In the genomic region with DNA sequence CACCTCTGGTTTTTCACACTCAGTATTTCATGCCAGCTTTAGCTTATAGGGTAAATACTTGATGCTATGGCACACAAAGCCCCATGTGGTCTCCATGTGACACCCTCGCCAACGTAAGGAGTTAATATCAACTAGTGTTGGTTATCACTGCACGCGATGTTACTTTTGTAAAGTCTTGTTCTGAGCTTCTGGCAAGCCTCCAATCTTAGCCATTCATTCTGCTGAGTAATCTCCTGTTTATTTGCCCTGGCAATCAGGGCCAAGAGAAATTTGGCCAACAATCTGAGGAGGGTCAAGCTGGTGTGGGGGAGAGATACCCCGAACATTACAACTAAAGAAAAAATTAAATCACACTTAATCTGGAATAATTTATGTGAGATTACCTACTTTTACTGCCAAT, we compare ENCODE assay signal across 21 mouse cellular contexts.
DNase-seq lines count a peak whose midpoint lies in the region; ATAC-seq and TF ChIP-seq lines count a peak whose summit lies in the region.
"Had no signal": no experiment of that assay in that cellular context is flagged by ENCODE, and none has a peak within 500 bp of the region (broad histone marks: within the 10 kb centered on the region; RNA-seq: fewer than 3 reads in every experiment).

No protein-coding gene starts in this region.

- DNase-seq in cerebellum, postnatal 14 days: peak; percentile 15 to 25
- DNase-seq in cerebellum, adult 9-11 months: no peak
- DNase-seq in kidney, adult 9 months: peak; percentile 62
- DNase-seq in Muller cell, postnatal 12 days (ENCODE audit: inconsistent ontology term): peak; percentile 51
- peak; percentile 29 for DNase-seq in kidney, postnatal 14 days
- DNase-seq in frontal cortex, postnatal 36 days (ENCODE audit: low spot score in 2 of 2): no peak
- no peak for DNase-seq in midbrain, postnatal 0 days (ENCODE audit: low spot score)
- DNase-seq: cerebellum, adult 2 months; embryo, embryonic 11 days; gastrocnemius, postnatal 25 days; right cerebral cortex, postnatal 14 days; thymus, adult 18-20 months had no signal

- H3K4me2 ChIP-seq in kidney, embryonic 14.5 days (replicated peaks; ENCODE audit: low read depth, low read length): no peak overlapping the region
- H3K4me2 ChIP-seq in midbrain, postnatal 0 days (ENCODE audit: low read depth, low read length, poor library complexity, severe bottlenecking): no peak overlapping the region
- H3K4me2 ChIP-seq: forebrain, embryonic 13.5 days; heart, embryonic 11.5 days; liver, embryonic 12.5 days; midbrain, embryonic 12.5 days had no signal

- no peaks in the 10 kb centered on the region for H3K9me3 ChIP-seq in kidney, embryonic 14.5 days (ENCODE audit: control insufficient read depth, low read length)
- no peaks in the 10 kb centered on the region for H3K9me3 ChIP-seq in midbrain, postnatal 0 days (ENCODE audit: low read length)
- H3K9me3 ChIP-seq: forebrain, embryonic 13.5 days; limb, embryonic 10.5 days; liver, embryonic 12.5 days; midbrain, embryonic 12.5 days had no signal

- H3K27me3 ChIP-seq in kidney, embryonic 14.5 days (ENCODE audit: control insufficient read depth, insufficient read depth, low read length): no peaks in the 10 kb centered on the region
- H3K27me3 ChIP-seq in midbrain, postnatal 0 days (ENCODE audit: insufficient read depth, low read length): no peaks in the 10 kb centered on the region
- H3K27me3 ChIP-seq: forebrain, embryonic 13.5 days; liver, embryonic 12.5 days; midbrain, embryonic 12.5 days had no signal

- no peak for ATAC-seq in kidney, embryonic 14.5 days (ENCODE audit: low FRiP score, low TSS enrichment)
- no peak for ATAC-seq in midbrain, postnatal 0 days (ENCODE audit: low FRiP score)
- ATAC-seq: forebrain, embryonic 13.5 days; hindbrain, embryonic 16.5 days; liver, embryonic 12.5 days had no signal

- 68% methylated on average over 5 of the region's 5 CpGs for WGBS in kidney, embryonic 14.5 days
- WGBS in midbrain, postnatal 0 days: 78% methylated on average over 5 of the region's 5 CpGs

- H3K9ac ChIP-seq in kidney, embryonic 14.5 days (ENCODE audit: low read depth, low read length): no peak overlapping the region
- H3K9ac ChIP-seq in midbrain, postnatal 0 days (replicated peaks; ENCODE audit: low read length, poor library complexity, severe bottlenecking): no peak overlapping the region
- H3K9ac ChIP-seq: forebrain, embryonic 13.5 days; liver, embryonic 12.5 days; midbrain, embryonic 12.5 days had no signal

- no peak overlapping the region for H3K4me3 ChIP-seq in kidney, embryonic 14.5 days (ENCODE audit: low read length)
- H3K4me3 ChIP-seq in midbrain, postnatal 0 days (ENCODE audit: low read depth, low read length): no peak overlapping the region
- H3K4me3 ChIP-seq: forebrain, embryonic 13.5 days; limb, embryonic 10.5 days; liver, embryonic 12.5 days; midbrain, embryonic 12.5 days; myocyte had no signal

- 0 out of 2 replicates have a peak, but pooled peaks cover 5% of the 10 kb centered on the region for H3K4me1 ChIP-seq in kidney, embryonic 14.5 days (ENCODE audit: control insufficient read depth, insufficient read depth, low read length)
- no peaks in the 10 kb centered on the region for H3K4me1 ChIP-seq in midbrain, postnatal 0 days (ENCODE audit: insufficient read depth, low read length)
- H3K4me1 ChIP-seq: forebrain, embryonic 13.5 days; limb, embryonic 10.5 days; liver, embryonic 12.5 days; midbrain, embryonic 12.5 days had no signal

- TF ChIP-seq CTCF in midbrain, postnatal 0 days (IDR thresholded peaks at IDR 0.05): no peak

- H3K27ac ChIP-seq in kidney, embryonic 14.5 days (ENCODE audit: low read depth, low read length): no peak overlapping the region
- H3K27ac ChIP-seq in midbrain, postnatal 0 days (ENCODE audit: low read depth, low read length): no peak overlapping the region
- H3K27ac ChIP-seq: forebrain, embryonic 13.5 days; limb, embryonic 10.5 days; liver, embryonic 12.5 days; macrophage; midbrain, embryonic 12.5 days had no signal

- H3K36me3 ChIP-seq in kidney, embryonic 14.5 days (ENCODE audit: control insufficient read depth, insufficient read depth, low read length): no peaks in the 10 kb centered on the region
- H3K36me3 ChIP-seq in midbrain, postnatal 0 days (ENCODE audit: insufficient read depth, low read length): no peaks in the 10 kb centered on the region
- H3K36me3 ChIP-seq: limb, embryonic 10.5 days; liver, embryonic 12.5 days; midbrain, embryonic 12.5 days had no signal

Comparison
In these comparisons a context has a peak if more than half of its experiments do, and no peak if none do; other contexts are left out.
1. DNase-seq: peak in cerebellum, postnatal 14 days (2 of 2), kidney, adult 9 months (single experiment), Muller cell, postnatal 12 days (single experiment) and kidney, postnatal 14 days (single experiment); none in cerebellum, adult 9-11 months (single experiment), frontal cortex, postnatal 36 days (0 of 2) and midbrain, postnatal 0 days (single experiment).